ENCODE assay signal across 21 mouse cellular contexts in the genomic region with DNA sequence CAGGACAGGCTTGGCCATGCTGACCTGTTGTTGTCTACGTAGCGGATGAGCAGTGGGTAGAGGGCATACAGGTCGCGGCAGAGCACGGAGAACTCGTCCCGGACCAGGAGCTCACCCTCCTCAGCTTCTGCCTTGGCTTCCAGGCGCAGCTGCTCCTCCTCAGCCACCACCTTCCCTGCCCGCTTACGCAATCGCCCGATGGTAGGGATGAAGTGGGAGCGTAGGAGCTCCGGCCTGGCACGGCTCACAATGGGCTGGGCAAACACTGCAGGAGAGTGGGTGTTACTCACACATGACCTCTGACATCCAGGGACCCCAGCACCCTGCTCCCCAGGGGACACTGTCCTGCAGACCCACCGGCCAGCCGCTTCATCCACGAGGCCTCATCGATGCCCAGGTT.
DNase-seq lines count a peak whose midpoint lies in the region; ATAC-seq and TF ChIP-seq lines count a peak whose summit lies in the region.
"Had no signal": no experiment of that assay in that cellular context is flagged by ENCODE, and none has a peak within 500 bp of the region (broad histone marks: within the 10 kb centered on the region; RNA-seq: fewer than 3 reads in every experiment).

No protein-coding gene starts in this region.

- ATAC-seq in lung, embryonic 15.5 days (ENCODE audit: borderline replicate concordance, extremely low read depth, low FRiP score, low TSS enrichment), result peak; percentile 31; the same call in 1 of the 2 replicates
- ATAC-seq: forebrain, embryonic 14.5 days had no signal

- H3K9me3 ChIP-seq in lung, embryonic 15.5 days, result no peaks in the 10 kb centered on the region
- 0 out of 2 replicates have a peak, but pooled peaks cover 1% of the 10 kb centered on the region for H3K9me3 ChIP-seq in midbrain, embryonic 10.5 days (replicated peaks)
- H3K9me3 ChIP-seq: embryonic facial prominence, embryonic 15.5 days; heart, embryonic 10.5 days; hindbrain, embryonic 13.5 days had no signal

- no peak for TF ChIP-seq POLR2A in myocyte (IDR thresholded peaks at IDR 0.05; ENCODE audit: insufficient read length, low read depth)

- 48% methylated on average over 19 of the region's 19 CpGs for WGBS in lung, embryonic 15.5 days
- whole genome bisulfite sequencing in midbrain, embryonic 10.5 days, result 88% methylated on average over 19 of the region's 19 CpGs

- intact Hi-C loops in gastrocnemius, adult 2 months (cut with DNase I), result no loop called here
- intact Hi-C loops in gastrocnemius, postnatal 14 days (cut with DNase I; ENCODE audit: low total_unique reads), result no loop called here
- intact Hi-C loops in left cerebral cortex, postnatal 4 days (cut with DNase I), result no loop called here

- peaks cover 16% of the 10 kb centered on the region for H3K27me3 ChIP-seq in lung, embryonic 15.5 days
- no peaks in the 10 kb centered on the region for H3K27me3 ChIP-seq in myocyte (ENCODE audit: control insufficient read depth, insufficient read depth, insufficient read length)
- peaks cover 57% of the 10 kb centered on the region for H3K27me3 ChIP-seq in midbrain, embryonic 10.5 days (ENCODE audit: low read depth, poor library complexity, severe bottlenecking)
- H3K27me3 ChIP-seq: embryonic facial prominence, embryonic 15.5 days had no signal

- H3K4me3 ChIP-seq in gastrocnemius, adult 2 months, result no peak overlapping the region
- H3K4me3 ChIP-seq in lung, embryonic 15.5 days, result no peak overlapping the region
- H3K4me3 ChIP-seq in myocyte, result no peak overlapping the region
- no peak overlapping the region for H3K4me3 ChIP-seq in midbrain, embryonic 10.5 days
- H3K4me3 ChIP-seq: embryonic facial prominence, embryonic 15.5 days; erythroblast, embryonic 14.5 days; forebrain, embryonic 10.5 days; heart, embryonic 10.5 days; hindbrain, embryonic 13.5 days had no signal

- peaks cover 11% of the 10 kb centered on the region for H3K4me1 ChIP-seq in lung, embryonic 15.5 days
- H3K4me1 ChIP-seq in midbrain, embryonic 10.5 days, result peaks cover 5% of the 10 kb centered on the region
- H3K4me1 ChIP-seq: heart, embryonic 10.5 days had no signal

- no peaks in the 10 kb centered on the region for H3K79me2 ChIP-seq in myocyte (ENCODE audit: control insufficient read depth, insufficient read depth)

- TF ChIP-seq CTCF in gastrocnemius, adult 2 months (IDR thresholded peaks at IDR 0.05), result no peak

- peak; percentile 59 for DNase-seq in gastrocnemius, adult 2 months
- DNase-seq in gastrocnemius, postnatal 14 days, result no peak
- DNase-seq in lung, postnatal 14 days, result peak; percentile 82
- DNase-seq in midbrain, embryonic 10.5 days (ENCODE audit: low spot score), result no peak
- DNase-seq in kidney, postnatal 36 days, result no peak
- no peak for DNase-seq in left cerebral cortex, postnatal 4 days
- DNase-seq: adrenal gland, adult 8-10 months; adrenal gland, postnatal 36 days; B cell, adult 2 months; cerebellum, adult 2 months; cerebellum, postnatal 10 days; heart, adult 18-20 months; heart, postnatal 10 days had no signal

- no peak overlapping the region for H3K27ac ChIP-seq in gastrocnemius, adult 2 months
- no peak overlapping the region for H3K27ac ChIP-seq in lung, embryonic 15.5 days
- no peak overlapping the region for H3K27ac ChIP-seq in midbrain, embryonic 10.5 days (replicated peaks)
- H3K27ac ChIP-seq: embryonic facial prominence, embryonic 15.5 days; forebrain, embryonic 10.5 days; heart, embryonic 10.5 days; hindbrain, embryonic 13.5 days had no signal

- H3K9ac ChIP-seq in lung, embryonic 15.5 days, result no peak overlapping the region
- H3K9ac ChIP-seq: embryonic facial prominence, embryonic 15.5 days; hindbrain, embryonic 13.5 days had no signal

- H3K4me2 ChIP-seq in lung, embryonic 15.5 days, result no peak overlapping the region
- H3K4me2 ChIP-seq in myocyte (ENCODE audit: low read depth), result no peak overlapping the region
- H3K4me2 ChIP-seq: embryonic facial prominence, embryonic 15.5 days; hindbrain, embryonic 13.5 days had no signal

- H3ac ChIP-seq in myocyte (ENCODE audit: control insufficient read depth, insufficient read length), result no peak overlapping the region

- no peaks in the 10 kb centered on the region for H3K36me3 ChIP-seq in lung, embryonic 15.5 days
- peaks cover 8% of the 10 kb centered on the region for H3K36me3 ChIP-seq in myocyte (ENCODE audit: control insufficient read depth, insufficient read depth)
- no peaks in the 10 kb centered on the region for H3K36me3 ChIP-seq in midbrain, embryonic 10.5 days
- H3K36me3 ChIP-seq: embryonic facial prominence, embryonic 15.5 days; forebrain, embryonic 10.5 days; heart, embryonic 10.5 days; hindbrain, embryonic 13.5 days had no signal

TF ChIP-seq in myocyte, 11 proteins besides CTCF, POLR2A, EP300 and RAD21:
- TF ChIP-seq MYOG (IDR thresholded peaks at IDR 0.05; ENCODE audit: control insufficient read depth in 1 of 3, insufficient read depth in 1 of 3, insufficient read length in 2 of 3, low read depth in 2 of 3), result peak in 1 of 3 experiments; percentile 33
- no peak for TF ChIP-seq MYOD1 (IDR thresholded peaks at IDR 0.05; ENCODE audit: control insufficient read depth in 1 of 3, insufficient read length in 2 of 3, low read depth in 2 of 3)
- no peak for TF ChIP-seq TCF12 (IDR thresholded peaks at IDR 0.05; ENCODE audit: insufficient read depth, poor library complexity, severe bottlenecking)
- TF ChIP-seq MAX (IDR thresholded peaks at IDR 0.05; ENCODE audit: low read depth), result no peak
- no peak for TF ChIP-seq E2F4 (IDR thresholded peaks at IDR 0.05; ENCODE audit: insufficient read depth)
- TF ChIP-seq TCF3 (IDR thresholded peaks at IDR 0.05; ENCODE audit: insufficient read length, low read depth), result no peak
- TF ChIP-seq USF1 (IDR thresholded peaks at IDR 0.05; ENCODE audit: low read depth), result no peak
- peak; percentile 68 for TF ChIP-seq POLR2AphosphoS2 (IDR thresholded peaks at IDR 0.05; ENCODE audit: insufficient read length, low read depth)
- no peak for TF ChIP-seq SRF (IDR thresholded peaks at IDR 0.05; ENCODE audit: control insufficient read depth, insufficient read length, low read depth)
- TF ChIP-seq CEBPB (IDR thresholded peaks at IDR 0.05; ENCODE audit: insufficient read depth, poor library complexity, severe bottlenecking), result peak; percentile 43; the same call in 1 of the 2 replicates
- TF ChIP-seq REST (IDR thresholded peaks at IDR 0.05; ENCODE audit: insufficient read depth, insufficient read length), result no peak

Comparison
In these comparisons a context has a peak if more than half of its experiments do, and no peak if none do; other contexts are left out.
1. DNase-seq: peak in gastrocnemius, adult 2 months (single experiment) and lung, postnatal 14 days (single experiment); none in gastrocnemius, postnatal 14 days (single experiment), midbrain, embryonic 10.5 days (single experiment), kidney, postnatal 36 days (0 of 2) and left cerebral cortex, postnatal 4 days (single experiment).